Mouse (Mus musculus): Measurements from ENCODE around the gene Ddx39b. TPM values are rescaled to one million over a fixed set of nuclear protein-coding genes. Genes with fewer than 3 reads are reported as not detected.

Gene Ddx39b
- polyA plus RNA-seq, 1 experiment: 268 TPM

DNA sequence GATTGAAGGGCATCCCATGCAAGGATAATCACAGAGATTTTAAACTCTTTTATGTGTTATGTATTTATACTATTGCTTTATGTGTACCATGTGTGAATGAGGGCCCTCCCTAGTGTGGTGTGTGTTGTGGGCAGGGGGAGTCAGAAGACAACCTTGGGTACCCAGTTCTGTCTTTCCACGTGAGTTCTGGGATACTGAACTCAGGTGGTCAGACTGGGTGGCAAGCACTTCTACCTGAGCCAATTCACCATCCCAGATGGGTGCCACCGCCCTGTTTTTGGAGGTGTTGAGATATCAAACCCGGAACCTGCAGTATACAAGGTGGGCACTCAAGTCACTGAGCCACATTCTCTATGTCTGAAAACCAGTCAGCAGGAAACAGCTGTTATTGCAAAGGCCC lies 30.7 kb downstream of the Ddx39b start:
- H3K4me2 ChIP-seq (ENCODE audit: low read depth): no peak overlapping the region
- no peaks in the 10 kb centered on the region for H3K79me2 ChIP-seq (ENCODE audit: control insufficient read depth, insufficient read depth)
- H3K27me3 ChIP-seq (ENCODE audit: control insufficient read depth, insufficient read depth, insufficient read length): no peaks in the 10 kb centered on the region
- no peak overlapping the region for H3K4me3 ChIP-seq
- no peaks in the 10 kb centered on the region for H3K36me3 ChIP-seq (ENCODE audit: control insufficient read depth, insufficient read depth)
- no peak overlapping the region for H3ac ChIP-seq (ENCODE audit: control insufficient read depth, insufficient read length)
- no peak for TF ChIP-seq TCF3 (IDR thresholded peaks at IDR 0.05; ENCODE audit: insufficient read length, low read depth)
- no peak for TF ChIP-seq POLR2A (IDR thresholded peaks at IDR 0.05; ENCODE audit: insufficient read length, low read depth)
- TF ChIP-seq USF1 (IDR thresholded peaks at IDR 0.05; ENCODE audit: low read depth): no peak
- no peak for TF ChIP-seq MYOG (IDR thresholded peaks at IDR 0.05; ENCODE audit: control insufficient read depth in 1 of 3, insufficient read depth in 1 of 3, insufficient read length in 2 of 3, low read depth in 2 of 3)
- no peak for TF ChIP-seq CEBPB (IDR thresholded peaks at IDR 0.05; ENCODE audit: insufficient read depth, poor library complexity, severe bottlenecking)
- no peak for TF ChIP-seq REST (IDR thresholded peaks at IDR 0.05; ENCODE audit: insufficient read depth, insufficient read length)
- TF ChIP-seq MAX (IDR thresholded peaks at IDR 0.05; ENCODE audit: low read depth): no peak
- no peak for TF ChIP-seq SRF (IDR thresholded peaks at IDR 0.05; ENCODE audit: control insufficient read depth, insufficient read length, low read depth)
- no peak for TF ChIP-seq MYOD1 (IDR thresholded peaks at IDR 0.05; ENCODE audit: control insufficient read depth in 1 of 3, insufficient read length in 2 of 3, low read depth in 2 of 3)
- no peak for TF ChIP-seq TCF12 (IDR thresholded peaks at IDR 0.05; ENCODE audit: insufficient read depth, poor library complexity, severe bottlenecking)
- no peak for TF ChIP-seq POLR2AphosphoS2 (IDR thresholded peaks at IDR 0.05; ENCODE audit: insufficient read length, low read depth)
- TF ChIP-seq E2F4 (IDR thresholded peaks at IDR 0.05; ENCODE audit: insufficient read depth): no peak

DNA sequence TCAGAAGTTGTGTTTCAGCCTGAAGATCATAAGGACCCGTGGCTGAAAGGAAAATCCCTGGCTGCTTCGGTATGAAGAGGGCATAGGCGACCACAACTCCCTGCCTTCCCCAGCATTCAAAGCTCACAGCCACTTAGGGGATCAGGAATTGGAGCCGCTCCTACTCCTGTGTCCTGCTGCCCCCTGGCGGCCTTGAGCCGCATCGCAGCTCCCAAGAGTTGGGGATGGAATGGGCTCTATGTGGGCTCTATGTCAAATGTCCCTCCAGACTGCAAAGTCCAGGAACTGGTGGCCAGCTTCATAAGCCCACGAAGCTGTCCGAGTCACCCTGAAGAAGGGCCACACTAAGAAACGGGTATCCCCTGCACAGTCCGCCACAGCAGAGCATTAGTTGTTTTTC lies 33.2 kb downstream of the Ddx39b start:
- Histone ChIP-seq H3K4me2 (ENCODE audit: low read depth) (no peak overlapping the region), H3K36me3 (ENCODE audit: control insufficient read depth, insufficient read depth) (no peaks in the 10 kb centered on the region), H3K27me3 (ENCODE audit: control insufficient read depth, insufficient read depth, insufficient read length) (no peaks in the 10 kb centered on the region), H3K4me3 (no peak overlapping the region), H3ac (ENCODE audit: control insufficient read depth, insufficient read length) (no peak overlapping the region), H3K79me2 (ENCODE audit: control insufficient read depth, insufficient read depth) (no peaks in the 10 kb centered on the region)
- TF ChIP-seq CEBPB (IDR thresholded peaks at IDR 0.05; ENCODE audit: insufficient read depth, poor library complexity, severe bottlenecking) (no peak), SRF (IDR thresholded peaks at IDR 0.05; ENCODE audit: control insufficient read depth, insufficient read length, low read depth) (no peak)

DNA sequence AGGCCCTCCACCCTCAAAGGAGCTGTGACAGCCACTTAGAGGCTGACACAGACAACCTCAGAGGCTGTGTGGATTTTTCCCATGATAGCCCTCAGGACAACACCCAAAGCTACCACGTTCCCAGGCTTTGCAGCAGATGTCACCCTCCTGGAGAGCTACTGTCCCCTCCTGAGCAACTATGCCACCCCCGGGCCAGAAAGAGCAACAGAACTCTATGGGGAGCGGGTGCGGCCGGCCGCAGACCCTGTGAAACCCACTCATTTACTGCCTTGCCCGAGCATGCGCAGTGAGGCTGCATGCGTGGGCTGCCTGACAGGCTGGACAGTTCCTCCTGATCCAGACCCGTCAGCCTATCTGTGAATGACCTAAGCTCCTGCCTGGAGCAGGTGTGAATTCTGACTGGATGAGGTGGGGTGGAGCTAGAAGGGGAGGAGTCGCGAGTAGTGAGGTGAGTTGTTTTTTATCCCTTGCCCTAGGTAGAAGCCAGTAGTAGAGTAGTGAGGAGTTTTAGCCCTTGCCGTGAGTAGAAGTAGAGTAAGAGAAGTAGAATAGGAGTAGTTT lies 34.8 kb downstream of the Ddx39b start:
- no peak overlapping the region for H3K4me3 ChIP-seq
- no peaks in the 10 kb centered on the region for H3K27me3 ChIP-seq (ENCODE audit: control insufficient read depth, insufficient read depth, insufficient read length)
- no peaks in the 10 kb centered on the region for H3K36me3 ChIP-seq (ENCODE audit: control insufficient read depth, insufficient read depth)
- H3ac ChIP-seq (ENCODE audit: control insufficient read depth, insufficient read length): no peak overlapping the region
- no peaks in the 10 kb centered on the region for H3K79me2 ChIP-seq (ENCODE audit: control insufficient read depth, insufficient read depth)
- no peak overlapping the region for H3K4me2 ChIP-seq (ENCODE audit: low read depth)
- TF ChIP-seq POLR2AphosphoS2 (IDR thresholded peaks at IDR 0.05; ENCODE audit: insufficient read length, low read depth) (no peak), USF1 (IDR thresholded peaks at IDR 0.05; ENCODE audit: low read depth) (no peak), MYOD1 (IDR thresholded peaks at IDR 0.05; ENCODE audit: control insufficient read depth in 1 of 3, insufficient read length in 2 of 3, low read depth in 2 of 3) (no peak), REST (IDR thresholded peaks at IDR 0.05; ENCODE audit: insufficient read depth, insufficient read length) (no peak), POLR2A (IDR thresholded peaks at IDR 0.05; ENCODE audit: insufficient read length, low read depth) (no peak), MYOG (IDR thresholded peaks at IDR 0.05; ENCODE audit: control insufficient read depth in 1 of 3, insufficient read depth in 1 of 3, insufficient read length in 2 of 3, low read depth in 2 of 3) (no peak)

DNA sequence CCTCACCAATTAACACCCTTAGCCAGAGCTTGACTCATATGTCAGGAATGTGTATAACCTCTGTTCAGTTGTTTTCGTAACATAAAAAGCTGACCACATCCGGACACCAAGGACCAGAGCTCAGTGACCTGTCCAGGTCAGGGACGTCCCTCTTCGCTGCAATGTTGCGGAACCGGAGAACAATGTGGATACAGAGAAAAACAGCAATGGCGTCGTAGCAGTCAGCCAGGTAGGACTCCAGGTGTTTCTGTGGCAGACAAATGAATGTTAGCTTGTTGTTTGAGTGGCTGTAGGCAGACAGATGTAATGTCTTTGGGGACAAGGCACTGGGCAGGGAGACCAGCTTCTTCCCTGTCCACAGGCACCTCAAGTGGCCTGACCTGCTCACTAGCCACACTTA lies 36.5 kb downstream of the Ddx39b start:
- Histone ChIP-seq H3K4me2 (ENCODE audit: low read depth) (no peak overlapping the region), H3ac (ENCODE audit: control insufficient read depth, insufficient read length) (no peak overlapping the region), H3K79me2 (ENCODE audit: control insufficient read depth, insufficient read depth) (no peaks in the 10 kb centered on the region), H3K4me3 (no peak overlapping the region), H3K36me3 (ENCODE audit: control insufficient read depth, insufficient read depth) (no peaks in the 10 kb centered on the region), H3K27me3 (ENCODE audit: control insufficient read depth, insufficient read depth, insufficient read length) (no peaks in the 10 kb centered on the region)
- TF ChIP-seq POLR2AphosphoS2 (IDR thresholded peaks at IDR 0.05; ENCODE audit: insufficient read length, low read depth): no peak
- TF ChIP-seq MAX (IDR thresholded peaks at IDR 0.05; ENCODE audit: low read depth): no peak
- no peak for TF ChIP-seq MYOD1 (IDR thresholded peaks at IDR 0.05; ENCODE audit: control insufficient read depth in 1 of 3, insufficient read length in 2 of 3, low read depth in 2 of 3)
- TF ChIP-seq POLR2A (IDR thresholded peaks at IDR 0.05; ENCODE audit: insufficient read length, low read depth): no peak
- no peak for TF ChIP-seq TCF12 (IDR thresholded peaks at IDR 0.05; ENCODE audit: insufficient read depth, poor library complexity, severe bottlenecking)
- TF ChIP-seq MYOG (IDR thresholded peaks at IDR 0.05; ENCODE audit: control insufficient read depth in 1 of 3, insufficient read depth in 1 of 3, insufficient read length in 2 of 3, low read depth in 2 of 3): no peak
- TF ChIP-seq TCF3 (IDR thresholded peaks at IDR 0.05; ENCODE audit: insufficient read length, low read depth): no peak
- TF ChIP-seq SRF (IDR thresholded peaks at IDR 0.05; ENCODE audit: control insufficient read depth, insufficient read length, low read depth): no peak
- TF ChIP-seq REST (IDR thresholded peaks at IDR 0.05; ENCODE audit: insufficient read depth, insufficient read length): no peak

DNA sequence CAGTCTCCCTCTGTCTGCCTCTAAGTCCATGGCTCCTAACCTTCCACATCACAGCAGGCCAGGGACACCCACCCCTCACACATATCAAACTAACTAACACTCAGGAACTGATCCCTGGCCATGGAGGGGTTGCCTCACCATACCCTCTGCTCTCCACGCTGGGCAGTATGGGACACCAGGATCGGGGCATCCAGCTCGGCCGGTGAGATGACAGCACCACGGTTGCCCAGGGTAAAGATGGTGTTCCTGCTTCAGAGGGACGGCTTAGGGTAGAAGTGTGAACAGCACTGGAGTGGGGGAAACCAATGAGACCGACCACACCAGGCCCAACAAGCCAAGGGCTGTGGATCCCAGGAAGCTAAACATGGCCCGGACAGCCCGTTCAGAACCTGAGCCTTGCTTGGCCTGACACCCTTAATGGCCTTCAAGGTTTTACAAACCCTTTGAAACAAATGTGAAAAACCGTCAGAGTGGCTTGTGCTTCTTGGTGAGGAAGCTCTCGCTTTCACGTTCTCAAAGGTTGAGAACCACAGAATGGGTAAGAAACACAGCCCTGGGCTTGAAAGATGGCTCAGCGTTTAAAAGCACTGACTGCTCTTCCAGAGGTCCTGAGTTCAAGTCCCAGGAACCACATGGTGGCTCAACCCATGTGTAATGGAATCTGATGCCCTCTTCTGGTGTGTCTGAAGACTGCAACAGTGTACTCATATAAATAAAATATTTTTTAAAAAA lies 37.6 kb downstream of the Ddx39b start:
- Histone ChIP-seq H3K27me3 (ENCODE audit: control insufficient read depth, insufficient read depth, insufficient read length) (no peaks in the 10 kb centered on the region), H3K36me3 (ENCODE audit: control insufficient read depth, insufficient read depth) (no peaks in the 10 kb centered on the region), H3K79me2 (ENCODE audit: control insufficient read depth, insufficient read depth) (no peaks in the 10 kb centered on the region), H3K4me3 (no peak overlapping the region), H3ac (ENCODE audit: control insufficient read depth, insufficient read length) (no peak overlapping the region), H3K4me2 (ENCODE audit: low read depth) (no peak overlapping the region)
- TF ChIP-seq REST (IDR thresholded peaks at IDR 0.05; ENCODE audit: insufficient read depth, insufficient read length) (no peak), SRF (IDR thresholded peaks at IDR 0.05; ENCODE audit: control insufficient read depth, insufficient read length, low read depth) (no peak), POLR2AphosphoS2 (IDR thresholded peaks at IDR 0.05; ENCODE audit: insufficient read length, low read depth) (no peak), MYOG (IDR thresholded peaks at IDR 0.05; ENCODE audit: control insufficient read depth in 1 of 3, insufficient read depth in 1 of 3, insufficient read length in 2 of 3, low read depth in 2 of 3) (no peak), POLR2A (IDR thresholded peaks at IDR 0.05; ENCODE audit: insufficient read length, low read depth) (no peak), CEBPB (IDR thresholded peaks at IDR 0.05; ENCODE audit: insufficient read depth, poor library complexity, severe bottlenecking) (no peak), USF1 (IDR thresholded peaks at IDR 0.05; ENCODE audit: low read depth) (no peak), MYOD1 (IDR thresholded peaks at IDR 0.05; ENCODE audit: control insufficient read depth in 1 of 3, insufficient read length in 2 of 3, low read depth in 2 of 3) (no peak), E2F4 (IDR thresholded peaks at IDR 0.05; ENCODE audit: insufficient read depth) (no peak), TCF12 (IDR thresholded peaks at IDR 0.05; ENCODE audit: insufficient read depth, poor library complexity, severe bottlenecking) (no peak), TCF3 (IDR thresholded peaks at IDR 0.05; ENCODE audit: insufficient read length, low read depth) (no peak), MAX (IDR thresholded peaks at IDR 0.05; ENCODE audit: low read depth) (no peak)
